Mouse (Mus musculus): ENCODE measurements at regions not wholly inside any gene's neighbourhood (a gene's known extent, or its start where the extent isn't known, plus 50 kb on each side); places are given as distances from the start of the nearest gene placed in this dataset.
A peak's percentile ranks its signal among the peaks of the same experiment; 100 is the strongest.

GRCm38 (mm10) chr4:71663397-71663796 lies 94.4 kb downstream of the Gm11232 start:
- Histone ChIP-seq H3K4me3 (no peak overlapping the region), H3K9me3 (no peaks in the 10 kb centered on the region), H3K36me3 (replicated peaks) (no peaks in the 10 kb centered on the region), H3K27ac (no peak overlapping the region), H3K27me3 (ENCODE audit: poor library complexity, severe bottlenecking) (no peaks in the 10 kb centered on the region), H3K4me1 (no peaks in the 10 kb centered on the region)
- no peak for DNase-seq (ENCODE audit: extremely low spot score, low spot score)

DNA sequence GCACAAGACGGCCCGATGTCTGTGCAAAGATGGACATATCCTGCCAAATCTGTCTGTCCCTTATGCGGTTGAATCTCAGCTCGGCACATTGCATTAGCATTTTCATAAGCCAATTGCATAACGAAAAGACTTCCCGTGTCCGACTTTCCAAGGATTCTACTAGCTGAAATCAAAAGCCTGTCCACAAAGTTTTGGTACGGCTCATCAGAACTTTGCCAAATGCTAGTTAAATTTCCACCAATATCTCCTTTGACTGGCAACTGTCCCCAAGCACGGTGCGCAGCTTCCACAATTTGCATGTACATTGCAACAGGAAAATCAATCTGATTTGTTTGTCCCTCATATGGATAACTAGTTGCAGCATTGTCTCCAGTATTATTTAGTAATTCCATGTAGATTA lies 117.2 kb downstream of the Gm11232 start:
- H3K27ac ChIP-seq, result no peak overlapping the region
- H3K36me3 ChIP-seq (replicated peaks), result no peaks in the 10 kb centered on the region
- peaks cover 4% of the 10 kb centered on the region; the same call in 1 of the 2 replicates for H3K9me3 ChIP-seq
- no peak overlapping the region for H3K4me3 ChIP-seq
- DNase-seq (ENCODE audit: extremely low spot score, low spot score), result no peak
- 95% methylated on average over 10 of the region's 10 CpGs for WGBS
- no peaks in the 10 kb centered on the region for H3K4me1 ChIP-seq
- H3K27me3 ChIP-seq (ENCODE audit: poor library complexity, severe bottlenecking), result no peaks in the 10 kb centered on the region

DNA sequence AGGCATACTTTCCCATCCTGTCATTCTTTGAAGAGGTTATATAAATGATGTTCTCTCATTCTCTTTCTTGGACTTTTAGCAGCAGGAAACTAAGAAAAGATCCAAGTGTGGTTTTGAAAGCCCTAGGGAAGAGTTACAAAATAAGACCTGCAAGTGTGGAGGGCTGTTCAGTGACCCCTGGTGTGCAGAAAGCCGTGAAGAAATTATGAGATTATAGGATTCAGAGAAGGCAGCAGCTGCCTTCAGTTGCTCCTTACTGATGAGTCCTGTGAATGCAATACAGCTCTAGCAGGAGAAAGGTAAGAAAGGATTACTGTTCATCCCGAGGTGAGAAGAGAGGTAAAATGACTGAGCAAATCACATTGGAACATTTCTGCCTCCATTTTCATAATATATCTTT lies 130.7 kb downstream of the Gm11232 start:
- WGBS, result 36% methylated on average over 2 of the region's 2 CpGs
- H3K4me3 ChIP-seq, result no peak overlapping the region
- H3K36me3 ChIP-seq (replicated peaks), result no peaks in the 10 kb centered on the region
- H3K9me3 ChIP-seq, result no peaks in the 10 kb centered on the region
- DNase-seq (ENCODE audit: extremely low spot score, low spot score), result no peak
- H3K27me3 ChIP-seq (ENCODE audit: poor library complexity, severe bottlenecking), result no peaks in the 10 kb centered on the region
- H3K4me1 ChIP-seq, result peaks cover 11% of the 10 kb centered on the region
- 0 out of 2 replicates have a peak overlapping the region, but pooled peaks have one; percentile 20 for H3K27ac ChIP-seq

DNA sequence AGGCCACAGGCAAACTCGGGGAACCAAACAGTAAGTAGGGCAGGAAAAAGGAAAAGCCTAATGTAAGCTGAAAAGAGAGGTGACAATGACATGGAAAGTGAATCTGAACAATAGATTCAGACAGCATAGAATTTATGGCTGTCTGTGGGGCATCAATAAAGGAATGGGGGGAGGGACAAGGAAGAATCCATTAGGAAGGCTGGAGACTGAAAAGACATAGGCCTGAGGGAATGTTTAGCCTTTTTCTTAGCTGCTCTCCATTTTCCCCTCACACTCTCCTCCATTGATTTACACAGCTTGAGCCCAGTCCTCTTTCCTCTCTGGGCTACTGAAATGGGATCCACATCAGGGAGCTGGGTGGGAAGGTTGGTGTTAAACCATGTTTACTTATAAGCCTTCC lies 131.1 kb downstream of the Gm11232 start:
- H3K27ac ChIP-seq, result 0 out of 2 replicates have a peak overlapping the region, but pooled peaks have one; percentile 20
- no peaks in the 10 kb centered on the region; the same call in 1 of the 2 replicates for H3K9me3 ChIP-seq
- no peak overlapping the region for H3K4me3 ChIP-seq
- WGBS, result 42% methylated on average over 1 of the region's 1 CpGs
- no peaks in the 10 kb centered on the region for H3K36me3 ChIP-seq (replicated peaks)
- H3K27me3 ChIP-seq (ENCODE audit: poor library complexity, severe bottlenecking), result no peaks in the 10 kb centered on the region
- DNase-seq (ENCODE audit: extremely low spot score, low spot score), result no peak
- peaks cover 11% of the 10 kb centered on the region for H3K4me1 ChIP-seq

DNA sequence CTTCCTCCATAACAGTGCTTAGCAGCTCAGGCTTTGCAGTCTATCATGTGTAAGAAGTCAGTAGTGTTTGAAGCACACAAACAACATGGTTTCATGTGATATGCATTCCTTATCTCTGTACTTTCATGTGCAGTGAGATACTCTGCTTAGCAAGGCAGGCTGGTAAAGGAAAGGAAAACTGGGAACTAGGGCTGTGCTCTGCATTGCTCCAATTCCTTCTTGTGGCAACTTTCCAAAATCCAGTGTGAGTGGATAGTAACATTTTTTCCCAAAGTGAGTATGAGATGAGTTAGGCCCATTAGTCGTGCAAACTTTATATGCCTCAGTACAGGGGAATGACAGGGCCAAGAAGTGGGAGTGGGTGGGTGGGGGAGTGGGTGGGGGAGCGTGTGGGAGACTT lies 133.0 kb downstream of the Gm11232 start:
- no peak for DNase-seq (ENCODE audit: extremely low spot score, low spot score)
- Histone ChIP-seq H3K27ac (no peak overlapping the region), H3K9me3 (peaks cover 4% of the 10 kb centered on the region; the same call in 1 of the 2 replicates), H3K36me3 (replicated peaks) (no peaks in the 10 kb centered on the region), H3K4me3 (no peak overlapping the region), H3K4me1 (peaks cover 11% of the 10 kb centered on the region), H3K27me3 (ENCODE audit: poor library complexity, severe bottlenecking) (no peaks in the 10 kb centered on the region)
- WGBS, result 93% methylated on average over 2 of the region's 2 CpGs

GRCm38 (mm10) chr4:71613720-71614119 lies 144.0 kb downstream of the Gm11232 start:
- WGBS, result 91% methylated on average over 1 of the region's 1 CpGs
- no peaks in the 10 kb centered on the region for H3K4me1 ChIP-seq
- no peak overlapping the region for H3K4me3 ChIP-seq
- DNase-seq (ENCODE audit: extremely low spot score, low spot score), result no peak
- no peaks in the 10 kb centered on the region for H3K27me3 ChIP-seq (ENCODE audit: poor library complexity, severe bottlenecking)
- no peaks in the 10 kb centered on the region for H3K36me3 ChIP-seq (replicated peaks)
- peaks cover 4% of the 10 kb centered on the region for H3K9me3 ChIP-seq
- H3K27ac ChIP-seq, result no peak overlapping the region

GRCm38 (mm10) chr4:71585880-71586279 lies 171.9 kb downstream of the Gm11232 start:
- Histone ChIP-seq H3K4me3 (no peak overlapping the region), H3K36me3 (replicated peaks) (no peaks in the 10 kb centered on the region), H3K27ac (no peak overlapping the region), H3K9me3 (no peaks in the 10 kb centered on the region), H3K4me1 (no peaks in the 10 kb centered on the region), H3K27me3 (ENCODE audit: poor library complexity, severe bottlenecking) (no peaks in the 10 kb centered on the region)
- WGBS, result 89% methylated on average over 2 of the region's 2 CpGs
- no peak for DNase-seq (ENCODE audit: extremely low spot score, low spot score)

GRCm38 (mm10) chr4:71560656-71561055 lies 197.1 kb downstream of the Gm11232 start:
- Histone ChIP-seq H3K9me3 (no peaks in the 10 kb centered on the region), H3K4me1 (no peaks in the 10 kb centered on the region), H3K27ac (no peak overlapping the region), H3K36me3 (replicated peaks) (no peaks in the 10 kb centered on the region), H3K4me3 (no peak overlapping the region), H3K27me3 (ENCODE audit: poor library complexity, severe bottlenecking) (no peaks in the 10 kb centered on the region)
- 91% methylated on average over 5 of the region's 5 CpGs for WGBS
- DNase-seq (ENCODE audit: extremely low spot score, low spot score), result no peak

DNA sequence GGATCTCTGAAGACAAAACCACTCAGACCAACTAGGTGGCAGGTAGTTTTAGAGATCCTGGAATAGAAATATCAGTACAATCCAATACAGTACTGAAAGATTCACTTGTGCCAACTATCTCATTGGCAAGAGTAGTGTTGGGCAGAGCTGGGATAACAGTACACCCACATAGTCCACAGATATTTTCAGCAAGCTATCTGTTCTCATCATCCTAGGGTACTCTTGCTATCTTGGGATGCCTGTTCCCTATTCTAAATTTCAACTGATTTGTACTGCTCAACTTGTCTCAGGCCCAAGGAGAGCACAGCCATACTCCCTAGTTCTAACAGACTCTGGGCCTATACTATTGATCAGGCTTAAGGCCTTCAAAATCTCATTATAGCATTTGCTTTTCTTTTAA lies 218.6 kb downstream of the Gm11232 start:
- no peaks in the 10 kb centered on the region for H3K36me3 ChIP-seq (replicated peaks)
- H3K9me3 ChIP-seq, result no peaks in the 10 kb centered on the region
- H3K27ac ChIP-seq, result no peak overlapping the region
- no peaks in the 10 kb centered on the region for H3K27me3 ChIP-seq (ENCODE audit: poor library complexity, severe bottlenecking)
- H3K4me3 ChIP-seq, result no peak overlapping the region
- no peak for DNase-seq (ENCODE audit: extremely low spot score, low spot score)
- no peaks in the 10 kb centered on the region for H3K4me1 ChIP-seq

- H3K4me3 ChIP-seq, result no peak overlapping the region
- 85% methylated on average over 2 of the region's 2 CpGs for WGBS
Observed at GRCm38 (mm10) chr4:71537971-71538370, 219.8 kb downstream of the Gm11232 start.

GRCm38 (mm10) chr4:71524255-71524970 lies 233.4 kb downstream of the Gm11232 start:
- Histone ChIP-seq H3K36me3 (replicated peaks) (no peaks in the 10 kb centered on the region), H3K4me3 (no peak overlapping the region), H3K27me3 (ENCODE audit: poor library complexity, severe bottlenecking) (peaks cover 10% of the 10 kb centered on the region), H3K9me3 (no peaks in the 10 kb centered on the region), H3K4me1 (peaks cover 5% of the 10 kb centered on the region), H3K27ac (no peak overlapping the region)
- DNase-seq (ENCODE audit: extremely low spot score, low spot score), result no peak
- 85% methylated on average over 4 of the region's 4 CpGs for WGBS

More at GRCm38 (mm10) chr4:71537971-71538370, 219.8 kb downstream of the Gm11232 start:
- no peak for DNase-seq (ENCODE audit: extremely low spot score, low spot score)
- Histone ChIP-seq H3K36me3 (replicated peaks) (no peaks in the 10 kb centered on the region), H3K4me1 (no peaks in the 10 kb centered on the region), H3K27ac (no peak overlapping the region), H3K9me3 (no peaks in the 10 kb centered on the region), H3K27me3 (ENCODE audit: poor library complexity, severe bottlenecking) (no peaks in the 10 kb centered on the region)

- peaks cover 15% of the 10 kb centered on the region for H3K4me1 ChIP-seq
- peaks cover 38% of the 10 kb centered on the region for H3K27me3 ChIP-seq (ENCODE audit: poor library complexity, severe bottlenecking)
- H3K9me3 ChIP-seq, result no peaks in the 10 kb centered on the region
- no peak overlapping the region for H3K27ac ChIP-seq
- H3K36me3 ChIP-seq (replicated peaks), result no peaks in the 10 kb centered on the region
- H3K4me3 ChIP-seq, result no peak overlapping the region
- DNase-seq (ENCODE audit: extremely low spot score, low spot score), result no peak
Observed at GRCm38 (mm10) chr4:71520751-71521150, 237.0 kb downstream of the Gm11232 start.

GRCm38 (mm10) chr4:71517921-71518404 lies 239.8 kb downstream of the Gm11232 start:
- Histone ChIP-seq H3K36me3 (replicated peaks) (no peaks in the 10 kb centered on the region), H3K4me1 (peaks cover 15% of the 10 kb centered on the region), H3K27me3 (ENCODE audit: poor library complexity, severe bottlenecking) (peaks cover 38% of the 10 kb centered on the region), H3K4me3 (no peak overlapping the region), H3K27ac (no peak overlapping the region), H3K9me3 (no peaks in the 10 kb centered on the region)
- 36% methylated on average over 2 of the region's 2 CpGs for WGBS
- DNase-seq (ENCODE audit: extremely low spot score, low spot score), result no peak

- H3K4me3 ChIP-seq, result no peak overlapping the region
- no peak for DNase-seq (ENCODE audit: extremely low spot score, low spot score)
- H3K36me3 ChIP-seq (replicated peaks), result no peaks in the 10 kb centered on the region
- no peaks in the 10 kb centered on the region for H3K27me3 ChIP-seq (ENCODE audit: poor library complexity, severe bottlenecking)
- no peak overlapping the region for H3K27ac ChIP-seq
- no peaks in the 10 kb centered on the region for H3K9me3 ChIP-seq
- no peaks in the 10 kb centered on the region for H3K4me1 ChIP-seq
Observed at GRCm38 (mm10) chr4:71506911-71507310, 250.9 kb downstream of the Gm11232 start.

Measured in forebrain, embryonic 10.5 days (tissue).